Mouse (Mus musculus) kidney, embryonic 16.5 days (tissue): ENCODE measurements around the gene Itgb3. TPM values are rescaled to one million over a fixed set of nuclear protein-coding genes. Genes with fewer than 3 reads are reported as not detected.
"Not testable (repeated sequence)": the region's sequence is repeated elsewhere in the genome, so short reads cannot be mapped to it uniquely, and the experiment has no call there.

ENCODE experiments used
- ATAC-seq: fragments of 200-750 bp; cut with Nextera tagmentation; 2 replicates; pipeline ENCODE4 v1.8.0; 2017; ENCODE audit warnings: moderate TSS enrichment; ENCODE audit not compliant: low FRiP score, low TSS enrichment
- H3K27ac ChIP-seq: fragments of 300-500 bp; sonication (generic); 2 replicates; pipeline ENCODE4 v1.5.1; 2014; ENCODE audit warnings: low read length
- H3K27me3 ChIP-seq: fragments of 300-500 bp; sonication (generic); 2 replicates; pipeline ENCODE4 v1.6.1; 2014; ENCODE audit warnings: low read length, control low read depth, mixed read lengths; ENCODE audit not compliant: insufficient read depth
- H3K36me3 ChIP-seq: fragments of 300-500 bp; sonication (generic); 2 replicates; pipeline ENCODE4 v1.6.1; 2014; ENCODE audit warnings: low read length, control low read depth, mixed read lengths; ENCODE audit not compliant: insufficient read depth
- H3K4me1 ChIP-seq: fragments of 300-500 bp; sonication (generic); 2 replicates; pipeline ENCODE4 v1.6.1; 2014; ENCODE audit warnings: low read length, control low read depth, mixed read lengths; ENCODE audit not compliant: insufficient read depth
- H3K4me2 ChIP-seq: fragments of 300-500 bp; sonication (generic); replicated peaks from 2 replicates; pipeline ENCODE4 v1.6.1; 2014; ENCODE audit warnings: low read depth, low read length
- H3K4me3 ChIP-seq: fragments of 300-500 bp; sonication (generic); 2 replicates; pipeline ENCODE4 v1.5.1; 2014; ENCODE audit warnings: mild to moderate bottlenecking, low read length
- H3K9ac ChIP-seq: fragments of 300-500 bp; sonication (generic); replicated peaks from 2 replicates; pipeline ENCODE4 v1.6.1; 2014; ENCODE audit warnings: low read length
- H3K9me3 ChIP-seq: fragments of 300-500 bp; sonication (generic); 2 replicates; pipeline ENCODE4 v1.6.1; 2016; ENCODE audit warnings: low read length, control low read depth
- WGBS: fragments of 180-500 bp; shearing (Covaris S2); extraction: QIAGEN DNeasy Blood & Tissue Kit; methylation state at CpG from one replicate; pipeline ENCODE4 v1.1.7; 2014; 5-methylcytosine and 5-hydroxymethylcytosine counted together
- polyA plus RNA-seq: library from polyadenylated mRNA; unstranded; fragments of >200 nt; fragmentation: Nextera tagmentation; extraction: Ambion mirVana; gene quantifications from 2 replicates; pipeline ENCODE4 v1.2.1, GENCODE M21; 2015

Gene Itgb3
- polyA plus RNA-seq, 1 experiment from 2014 or later: 3.1 TPM

DNA sequence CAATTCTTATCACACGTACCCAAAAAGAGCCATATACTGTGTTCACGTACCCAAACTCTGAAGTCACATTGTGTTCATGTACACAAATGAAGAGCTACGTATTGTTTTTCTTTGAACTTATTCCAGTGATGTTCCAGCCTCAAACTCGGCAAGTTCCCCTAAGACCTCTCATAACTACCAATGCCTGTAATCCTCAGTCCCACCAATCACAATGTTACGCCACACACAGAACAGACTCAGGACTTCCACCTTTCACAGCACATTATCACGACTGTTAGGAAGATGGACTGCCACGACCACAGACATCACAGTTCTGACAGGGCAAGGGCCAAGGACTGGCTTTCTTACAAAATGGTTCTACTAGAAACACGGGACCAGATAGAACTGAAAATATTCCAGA is 37.3 kb upstream of the Itgb3 start:
- not testable (repeated sequence) for H3K9ac ChIP-seq, H3K4me1 ChIP-seq, H3K9me3 ChIP-seq, H3K4me3 ChIP-seq, H3K27me3 ChIP-seq, H3K4me2 ChIP-seq, ATAC-seq, H3K36me3 ChIP-seq, H3K27ac ChIP-seq
- 92% methylated on average over 8 of the region's 8 CpGs for WGBS

DNA sequence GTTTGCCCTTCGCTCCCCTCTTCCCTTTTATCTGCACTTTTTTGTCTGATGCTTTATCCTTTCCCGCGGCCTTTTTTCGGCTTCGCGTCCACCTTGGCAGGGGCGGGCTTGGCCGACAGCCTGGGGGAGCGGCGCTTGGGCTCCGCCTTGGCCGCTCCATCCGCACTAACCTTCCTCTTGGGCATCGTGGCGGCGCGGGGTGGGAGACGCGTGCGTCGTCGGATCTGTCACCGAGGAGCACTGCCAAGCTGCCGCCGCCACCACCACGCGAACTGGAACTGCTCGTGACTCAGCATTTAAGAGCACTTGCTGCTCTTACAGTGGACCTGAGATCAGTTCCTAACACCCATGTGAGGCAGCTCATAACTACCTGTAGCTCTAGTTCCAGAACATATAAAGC is 36.4 kb upstream of the Itgb3 start:
- 3% methylated on average over 28 of the region's 28 CpGs for WGBS
- not testable (repeated sequence) for H3K9ac ChIP-seq

DNA sequence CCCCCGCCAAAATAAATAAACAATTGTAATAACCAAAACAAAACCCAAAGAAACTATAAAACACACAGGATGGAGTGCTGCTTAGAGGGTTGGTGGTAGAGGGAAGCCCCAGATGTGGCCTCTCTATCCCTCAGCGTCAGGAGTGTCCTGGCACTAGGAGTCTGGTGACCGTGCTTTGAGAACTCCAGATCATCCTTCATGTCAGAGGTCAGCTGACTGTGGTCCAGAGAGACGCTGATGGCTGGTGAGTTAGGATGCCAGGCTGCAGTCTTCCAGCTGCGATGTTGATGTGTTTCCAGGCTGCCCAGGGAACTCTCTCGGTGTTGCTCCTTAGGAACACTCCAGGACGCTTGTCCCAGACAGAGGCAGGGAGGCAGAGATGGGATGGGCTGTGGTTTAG is 35.7 kb upstream of the Itgb3 start:
- H3K4me3 ChIP-seq: no peak overlapping the region
- H3K9ac ChIP-seq: no peak overlapping the region
- no peaks in the 10 kb centered on the region for H3K4me1 ChIP-seq
- H3K27ac ChIP-seq: no peak overlapping the region
- H3K36me3 ChIP-seq: no peaks in the 10 kb centered on the region
- ATAC-seq: no peak
- no peaks in the 10 kb centered on the region for H3K27me3 ChIP-seq
- no peaks in the 10 kb centered on the region for H3K9me3 ChIP-seq
- WGBS: 47% methylated on average over 7 of the region's 7 CpGs
- no peak overlapping the region for H3K4me2 ChIP-seq

More for the DNA sequence above, 36.4 kb upstream of the Itgb3 start:
- H3K4me1 ChIP-seq, H3K27ac ChIP-seq, H3K9me3 ChIP-seq, H3K27me3 ChIP-seq, H3K36me3 ChIP-seq: not testable (repeated sequence)
- 0 out of 2 replicates have a peak, but pooled peaks have one; percentile 27 for ATAC-seq
- H3K4me3 ChIP-seq: peak overlapping the region; percentile 44
- peak overlapping the region; percentile 66 for H3K4me2 ChIP-seq

DNA sequence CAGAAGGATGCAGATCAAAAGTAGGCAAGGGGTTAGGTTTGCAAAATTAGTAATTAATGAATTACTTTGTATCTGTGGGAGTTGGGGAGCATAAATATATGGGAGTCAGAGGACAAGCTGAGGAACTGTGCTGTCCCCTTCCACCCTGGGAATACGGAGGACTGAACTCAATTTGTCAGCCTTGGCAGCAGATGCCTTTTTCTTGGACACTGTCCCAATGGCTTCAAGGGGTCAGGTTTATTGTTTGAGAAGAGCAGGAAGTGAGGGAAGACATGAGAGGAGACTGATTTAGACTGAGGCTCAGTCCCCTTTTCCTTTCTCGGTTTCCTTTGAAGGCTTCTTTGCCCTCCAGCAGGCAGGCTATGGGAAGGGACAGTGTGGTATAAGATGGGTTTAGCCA is 35.2 kb upstream of the Itgb3 start:
- Histone ChIP-seq H3K27me3 (no peaks in the 10 kb centered on the region), H3K4me2 (no peak overlapping the region), H3K4me1 (no peaks in the 10 kb centered on the region), H3K36me3 (no peaks in the 10 kb centered on the region), H3K4me3 (no peak overlapping the region), H3K27ac (no peak overlapping the region), H3K9ac (no peak overlapping the region), H3K9me3 (no peaks in the 10 kb centered on the region)
- ATAC-seq: no peak
- 35% methylated on average over 2 of the region's 2 CpGs for WGBS

DNA sequence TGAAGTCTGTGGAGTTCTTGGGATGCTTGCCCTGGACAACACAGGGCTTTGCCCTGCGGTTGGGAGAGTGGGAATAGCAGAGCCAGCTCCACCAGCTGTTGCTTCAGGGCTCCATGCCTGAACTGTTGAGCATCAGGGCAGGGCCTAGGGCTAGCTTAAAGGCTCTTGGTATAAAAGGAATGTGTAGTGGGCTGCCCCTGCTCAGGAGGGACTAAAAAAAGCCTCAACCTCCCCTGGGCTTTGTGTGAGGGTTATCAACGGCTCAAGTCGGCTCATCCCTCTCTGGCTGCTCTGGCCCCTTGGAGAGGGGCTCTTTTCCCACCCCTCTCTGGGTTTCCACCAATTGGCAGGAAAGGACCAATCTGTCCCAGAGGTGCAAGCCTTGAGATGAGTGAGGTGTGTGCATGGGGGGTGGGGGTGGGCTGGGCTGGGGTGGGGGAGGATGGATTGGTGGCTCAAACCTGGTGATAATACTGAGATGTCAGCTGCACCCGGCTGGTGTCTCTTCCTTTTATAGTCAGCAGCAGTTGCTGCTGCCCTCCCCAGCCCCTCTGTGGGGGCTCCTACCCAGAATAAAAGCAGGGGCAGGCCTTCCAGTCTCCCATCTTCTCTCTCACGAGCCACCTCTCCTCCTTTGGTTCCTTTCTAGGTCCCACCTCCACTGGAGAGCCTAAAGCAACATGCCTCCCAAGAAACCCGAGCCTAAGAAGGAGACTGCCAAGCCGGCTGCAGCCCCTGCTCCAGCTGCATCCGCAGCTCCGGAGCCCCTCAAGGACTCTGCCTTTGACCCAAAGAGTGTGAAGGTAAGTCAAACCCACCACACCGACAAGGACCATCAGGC is 30.8 kb upstream of the Itgb3 start:
- Histone ChIP-seq H3K36me3 (no peaks in the 10 kb centered on the region), H3K9me3 (no peaks in the 10 kb centered on the region), H3K4me2 (no peak overlapping the region), H3K4me3 (no peak overlapping the region), H3K27me3 (no peaks in the 10 kb centered on the region), H3K27ac (no peak overlapping the region), H3K4me1 (peaks cover 4% of the 10 kb centered on the region; the same call in 1 of the 2 replicates), H3K9ac (0 out of 2 replicates have a peak overlapping the region, but pooled peaks have one; percentile 16)
- ATAC-seq: no peak
- 37% methylated on average over 10 of the region's 10 CpGs for WGBS

DNA sequence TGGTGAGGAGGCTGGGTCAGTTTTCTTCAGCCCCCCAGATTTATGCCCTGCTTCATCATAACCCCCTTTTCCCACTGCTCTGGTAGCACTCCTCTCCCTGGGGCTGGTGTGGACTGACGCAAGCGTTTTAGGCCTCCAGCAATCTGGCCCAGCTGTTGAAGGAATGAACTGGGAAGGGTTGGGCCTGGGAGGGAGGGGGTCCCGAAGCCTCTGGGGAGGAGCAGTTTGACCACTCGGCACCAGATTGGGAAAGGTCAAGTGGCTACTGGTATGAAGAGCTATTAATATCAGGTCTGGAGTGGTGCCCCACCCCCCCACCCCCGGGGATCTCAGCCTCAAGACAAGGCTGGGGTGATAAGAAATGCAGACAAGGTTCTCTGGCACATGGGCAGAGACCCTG is 29.7 kb upstream of the Itgb3 start:
- no peaks in the 10 kb centered on the region for H3K9me3 ChIP-seq

DNA sequence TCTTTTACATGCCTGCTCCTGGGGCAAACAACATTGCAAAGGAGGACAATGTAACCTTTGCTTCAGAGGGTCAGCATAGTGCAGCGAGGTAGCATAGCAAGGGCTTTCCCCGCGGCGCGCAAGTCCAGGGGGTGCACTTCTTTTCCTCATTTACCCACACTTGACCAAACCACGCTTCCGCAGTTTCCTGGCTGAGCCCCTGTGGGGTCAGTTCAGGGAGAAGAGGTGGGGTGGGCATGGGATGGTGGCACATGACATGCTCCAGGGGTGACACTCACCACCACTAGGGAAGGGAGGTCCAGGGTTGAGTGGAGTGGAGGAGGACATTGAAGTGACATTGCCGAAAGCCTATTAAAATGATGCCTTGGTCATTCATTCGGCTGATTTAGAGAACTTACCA is 28.7 kb upstream of the Itgb3 start:
- 88% methylated on average over 9 of the region's 9 CpGs for WGBS
- Histone ChIP-seq H3K27ac (no peak overlapping the region), H3K4me3 (no peak overlapping the region), H3K9me3 (no peaks in the 10 kb centered on the region), H3K4me2 (no peak overlapping the region), H3K9ac (no peak overlapping the region), H3K27me3 (no peaks in the 10 kb centered on the region), H3K36me3 (no peaks in the 10 kb centered on the region), H3K4me1 (peaks cover 4% of the 10 kb centered on the region; the same call in 1 of the 2 replicates)
- no peak for ATAC-seq

More for the DNA sequence above, 29.7 kb upstream of the Itgb3 start:
- H3K4me1 ChIP-seq: peaks cover 4% of the 10 kb centered on the region; the same call in 1 of the 2 replicates
- no peak overlapping the region for H3K4me2 ChIP-seq
- no peak overlapping the region for H3K9ac ChIP-seq
- WGBS: 34% methylated on average over 5 of the region's 5 CpGs
- H3K4me3 ChIP-seq: no peak overlapping the region
- H3K27ac ChIP-seq: no peak overlapping the region
- ATAC-seq: no peak
- no peaks in the 10 kb centered on the region for H3K27me3 ChIP-seq
- no peaks in the 10 kb centered on the region for H3K36me3 ChIP-seq

DNA sequence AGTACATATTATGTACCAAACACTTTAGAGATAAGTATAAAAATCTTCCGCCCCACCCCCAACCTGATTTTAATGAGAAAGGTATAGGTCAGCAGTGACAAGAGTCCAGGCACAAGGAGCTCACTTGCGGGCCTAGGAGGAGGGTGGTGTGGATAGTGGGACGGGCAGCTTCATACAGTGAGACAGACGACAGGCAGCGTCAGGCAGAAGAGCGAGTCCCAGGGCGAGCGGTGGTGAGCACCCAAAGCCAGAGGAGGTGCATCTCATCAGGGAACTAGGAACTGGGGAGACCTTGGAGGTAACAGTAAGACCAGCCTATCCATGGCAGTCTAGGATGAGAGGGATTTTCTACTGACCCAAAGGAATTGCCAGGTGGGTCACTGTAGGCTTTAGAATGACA is 28.2 kb upstream of the Itgb3 start:
- no peak overlapping the region for H3K27ac ChIP-seq
- peaks cover 4% of the 10 kb centered on the region; the same call in 1 of the 2 replicates for H3K4me1 ChIP-seq
- H3K27me3 ChIP-seq: no peaks in the 10 kb centered on the region
- no peak for ATAC-seq
- WGBS: 94% methylated on average over 8 of the region's 8 CpGs
- no peak overlapping the region for H3K4me3 ChIP-seq
- no peaks in the 10 kb centered on the region for H3K9me3 ChIP-seq
- no peak overlapping the region for H3K4me2 ChIP-seq
- no peak overlapping the region for H3K9ac ChIP-seq
- no peaks in the 10 kb centered on the region for H3K36me3 ChIP-seq

DNA sequence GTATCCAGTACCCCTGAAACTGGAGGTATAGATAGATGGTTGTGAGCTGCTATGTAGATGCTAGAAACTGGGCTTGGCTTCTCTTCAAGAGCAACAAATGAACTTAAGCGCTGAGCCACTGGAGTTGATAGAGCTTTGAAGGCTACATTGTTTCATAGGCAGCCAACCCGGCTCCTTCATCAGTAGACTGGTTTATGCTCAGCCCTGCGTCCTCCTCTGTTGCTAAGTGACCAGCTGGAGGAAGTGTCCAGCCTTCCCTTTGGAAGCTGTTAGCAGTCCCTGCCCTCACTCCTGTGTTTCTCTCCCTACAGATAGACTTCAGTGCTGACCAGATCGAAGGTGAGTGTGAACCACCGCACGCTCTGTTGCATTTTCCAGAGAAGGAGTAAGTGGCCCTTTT is 27.7 kb upstream of the Itgb3 start:
- Histone ChIP-seq H3K36me3 (no peaks in the 10 kb centered on the region), H3K9me3 (no peaks in the 10 kb centered on the region), H3K4me3 (no peak overlapping the region), H3K27ac (no peak overlapping the region), H3K4me2 (no peak overlapping the region), H3K27me3 (no peaks in the 10 kb centered on the region), H3K4me1 (peaks cover 4% of the 10 kb centered on the region; the same call in 1 of the 2 replicates), H3K9ac (no peak overlapping the region)
- WGBS: 49% methylated on average over 6 of the region's 6 CpGs
- peak; percentile 79; the same call in 1 of the 2 replicates for ATAC-seq

DNA sequence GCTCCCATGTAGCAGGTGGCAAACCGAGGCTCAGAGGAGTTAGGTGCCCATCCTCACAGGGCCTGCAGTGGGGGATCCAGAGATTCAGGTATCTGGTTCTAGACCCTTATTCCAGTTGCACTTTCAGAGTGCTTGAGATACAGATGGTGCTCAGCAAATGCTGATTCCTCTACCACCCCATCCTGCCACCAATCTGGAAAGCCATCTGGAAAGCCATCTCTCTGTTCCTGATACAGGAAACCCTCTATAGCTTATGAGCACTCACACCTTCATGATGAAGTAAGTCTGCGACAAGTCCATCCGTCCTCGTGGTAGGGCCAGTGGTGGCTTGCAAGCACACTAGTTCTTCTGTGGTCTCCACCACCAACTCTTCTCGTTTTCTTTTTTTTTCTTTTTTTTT is 27.2 kb upstream of the Itgb3 start:
- no peak for ATAC-seq
- Histone ChIP-seq H3K4me3 (no peak overlapping the region), H3K36me3 (no peaks in the 10 kb centered on the region), H3K27ac (no peak overlapping the region), H3K27me3 (no peaks in the 10 kb centered on the region), H3K9me3 (no peaks in the 10 kb centered on the region), H3K9ac (no peak overlapping the region), H3K4me2 (no peak overlapping the region), H3K4me1 (peaks cover 4% of the 10 kb centered on the region; the same call in 1 of the 2 replicates)
- WGBS: 92% methylated on average over 5 of the region's 5 CpGs
